Mouse (Mus musculus): Measurements from ENCODE around the gene Inpp5e.

- TF ChIP-seq POLR2A (IDR thresholded peaks at IDR 0.05; ENCODE audit: control insufficient read depth, low read depth, low read length) (no peak), CTCF (IDR thresholded peaks at IDR 0.05; ENCODE audit: control insufficient read depth, insufficient read depth, insufficient replicate concordance, low read depth, low read length) (no peak)
Measured at GRCm38 (mm10) chr2:26409362-26409761, 359 bp upstream of the Inpp5e start.
